Mouse (Mus musculus) limb, embryonic 13.5 days (tissue): Measurements from ENCODE around the gene Cwc25. TPM values are rescaled to one million over a fixed set of nuclear protein-coding genes. Genes with fewer than 3 reads are reported as not detected.

Experiments
- microRNA-seq: library from miRNA; unstranded; fragments of <30 nt; microRNA quantifications from one replicate; pipeline ENCODE4, GENCODE M21; 2016
- polyA plus RNA-seq: library from polyadenylated mRNA; unstranded; fragments of >200 nt; fragmentation: Nextera tagmentation; extraction: Ambion mirVana; gene quantifications from 2 replicates; pipeline ENCODE4 v1.2.1, GENCODE M21; 2015

Cwc25 gene
- polyA plus RNA-seq, 1 experiment from 2014 or later, result 23.3 TPM

Small RNA genes within 50 kb of the gene (microRNA-seq; reads per million reads assigned to microRNA genes)
- gene Mir8102, result not detected

Other genes starting within 250 kb of the Cwc25 start
- 0.32 and 0.48 TPM in 2 replicates for gene Srcin1, start 190.4 kb downstream of the Cwc25 start, polyA plus RNA-seq
- gene Epop, start 136.9 kb downstream of the Cwc25 start, polyA plus RNA-seq, result 3.5 and 4.6 TPM in 2 replicates
- gene Mllt6, start 103.1 kb downstream of the Cwc25 start, polyA plus RNA-seq, result 2.9 and 3.3 TPM in 2 replicates
- 11.2 and 13.5 TPM in 2 replicates for gene Cisd3, start 80.7 kb downstream of the Cwc25 start, polyA plus RNA-seq
- gene Pcgf2, start 66.1 kb downstream of the Cwc25 start, polyA plus RNA-seq, result 20.7 and 21.3 TPM in 2 replicates
- gene Psmb3, start 63.2 kb downstream of the Cwc25 start, polyA plus RNA-seq, result 490 and 497 TPM in 2 replicates
- gene Pip4k2b, start 21.9 kb downstream of the Cwc25 start, polyA plus RNA-seq, result 2.8 and 3.3 TPM in 2 replicates
- 0.83 TPM in 1 of 2 replicates, not detected in the other for gene 1700001P01Rik, start 9.4 kb upstream of the Cwc25 start, polyA plus RNA-seq
- 547 and 558 TPM in 2 replicates for gene Rpl23, start 15.9 kb upstream of the Cwc25 start, polyA plus RNA-seq
- 128 and 138 TPM in 2 replicates for gene Lasp1, start 32.4 kb upstream of the Cwc25 start, polyA plus RNA-seq
- 11.7 and 12.5 TPM in 2 replicates for gene B230217C12Rik, start 74.2 kb upstream of the Cwc25 start, polyA plus RNA-seq
- gene Fbxo47, start 117.6 kb upstream of the Cwc25 start, polyA plus RNA-seq, result 0.37 and 0.63 TPM in 2 replicates
- 0.33 and 0.50 TPM in 2 replicates for gene Plxdc1, start 219.9 kb upstream of the Cwc25 start, polyA plus RNA-seq
- gene Arl5c, start 229.6 kb upstream of the Cwc25 start, polyA plus RNA-seq, result 7.0 and 8.8 TPM in 2 replicates